Mouse (Mus musculus): ENCODE measurements around the gene Iqsec1.

GRCm38 (mm10) chr6:90623456-90623836, 365.0 kb downstream of the Iqsec1 start:
- TF ChIP-seq CTCF (IDR thresholded peaks at IDR 0.05; ENCODE audit: low read depth, low read length) (no peak), GATA1 (IDR thresholded peaks at IDR 0.05; ENCODE audit: borderline replicate concordance, low read length) (no peak), GATA2 (IDR thresholded peaks at IDR 0.05; ENCODE audit: borderline replicate concordance, low read depth, low read length) (no peak)
